Mouse (Mus musculus): Measurements from ENCODE around the gene Ankle2.
A peak's percentile ranks its signal among the peaks of the same experiment; 100 is the strongest.

Ankle2 gene

DNA sequence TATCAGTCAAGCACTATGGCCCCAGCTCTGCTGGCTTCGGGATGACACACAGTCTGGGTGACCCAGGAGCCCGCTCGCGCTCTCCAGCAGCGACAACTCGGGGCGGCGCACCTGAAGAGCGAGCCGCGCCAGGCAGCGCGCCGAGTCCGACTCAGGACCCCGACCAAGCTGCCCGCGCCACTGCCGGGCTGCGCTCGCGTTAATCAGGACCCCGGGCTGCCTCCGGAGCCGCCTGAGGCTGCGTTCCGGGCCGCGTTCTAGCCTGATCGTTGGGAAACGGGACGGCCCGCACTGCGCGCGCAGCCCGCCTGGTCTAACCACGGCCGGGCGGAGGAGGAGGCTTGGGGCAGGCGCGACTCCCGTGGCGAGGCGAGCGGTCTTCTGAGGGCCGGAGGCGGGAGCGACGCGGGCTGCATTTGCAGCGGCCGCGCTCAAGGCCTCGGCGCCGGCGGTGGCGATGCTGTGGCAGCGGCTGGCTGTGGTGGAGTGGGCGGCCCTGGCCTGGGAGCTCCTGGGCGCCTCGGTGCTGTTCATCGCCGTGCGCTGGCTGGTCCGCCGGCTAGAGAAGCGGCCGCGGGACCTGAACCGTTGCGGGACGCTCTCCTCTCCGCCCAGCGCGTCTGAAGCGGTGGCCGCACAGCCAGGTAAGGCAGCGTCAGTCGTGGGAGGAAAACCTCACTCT is at the start of gene Ankle2:
TSS of gene Ankle2 (plus strand) at position 225 of the 682 bp plus-strand sequence.
- peak; percentile 92 for DNase-seq (ENCODE audit: low read depth)

DNA sequence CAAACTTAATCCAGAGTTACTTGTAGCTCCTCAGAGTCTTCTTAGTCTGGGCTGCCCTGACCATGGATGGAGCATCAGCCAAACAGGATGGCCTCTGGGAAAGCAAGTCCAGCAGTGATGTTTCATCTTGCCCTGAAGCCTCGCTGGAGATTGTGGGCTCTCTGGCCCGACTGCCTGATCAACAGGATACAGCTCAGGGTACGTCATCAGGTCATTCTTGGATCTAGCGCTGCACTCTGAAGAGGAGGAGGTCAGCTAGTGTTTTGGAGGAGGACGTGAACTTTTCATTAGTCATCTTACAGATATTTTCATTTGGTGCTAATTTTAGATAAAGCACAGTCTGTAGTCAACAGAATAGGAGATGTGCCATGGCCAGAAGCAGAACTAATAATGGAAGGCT is 49.1 kb upstream of the Ankle2 start:
- DNase-seq (ENCODE audit: low read depth), result no peak

GRCm38 (mm10) chr5:110203164-110203895 is 27.5 kb upstream of the Ankle2 start:
- DNase-seq (ENCODE audit: low read depth), result no peak

DNA sequence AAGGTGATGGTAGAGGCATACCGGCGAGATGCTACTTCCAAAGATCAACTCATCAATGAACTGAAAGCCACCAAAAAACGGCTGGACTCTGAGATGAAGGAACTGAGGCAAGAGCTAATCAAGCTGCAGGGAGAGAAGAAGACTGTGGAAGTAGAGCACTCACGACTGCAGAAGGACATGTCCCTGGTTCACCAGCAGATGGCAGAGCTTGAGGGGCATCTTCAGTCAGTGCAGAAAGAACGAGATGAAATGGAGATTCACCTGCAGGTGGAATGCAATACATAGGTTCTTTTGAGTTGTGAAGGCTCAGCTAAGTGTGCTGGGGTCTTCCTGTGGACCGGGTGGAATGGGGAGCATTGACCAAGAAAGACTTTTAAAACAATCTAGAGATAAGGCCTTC is 26.0 kb upstream of the Ankle2 start:
- DNase-seq (ENCODE audit: low read depth), result no peak

DNA sequence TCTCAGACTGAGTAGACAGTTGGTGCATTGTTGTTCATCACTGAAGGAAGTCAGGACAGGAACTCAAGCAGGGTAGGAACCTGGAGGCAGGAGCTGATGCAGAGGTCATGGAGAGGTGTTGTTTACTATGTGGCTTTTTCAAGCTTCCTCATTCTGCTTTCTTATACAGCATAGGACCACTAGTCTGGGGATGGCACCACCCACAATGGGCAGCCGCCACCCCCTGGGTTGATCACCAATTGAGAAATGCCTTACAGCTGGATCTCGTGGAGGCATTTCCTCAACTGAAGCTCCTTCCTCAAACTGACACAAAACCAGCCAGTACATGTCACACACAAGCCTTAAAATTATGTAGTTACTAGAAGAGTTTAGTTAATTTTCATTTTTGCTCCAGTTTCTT is 19.5 kb upstream of the Ankle2 start:
- DNase-seq (ENCODE audit: low read depth), result no peak

DNA sequence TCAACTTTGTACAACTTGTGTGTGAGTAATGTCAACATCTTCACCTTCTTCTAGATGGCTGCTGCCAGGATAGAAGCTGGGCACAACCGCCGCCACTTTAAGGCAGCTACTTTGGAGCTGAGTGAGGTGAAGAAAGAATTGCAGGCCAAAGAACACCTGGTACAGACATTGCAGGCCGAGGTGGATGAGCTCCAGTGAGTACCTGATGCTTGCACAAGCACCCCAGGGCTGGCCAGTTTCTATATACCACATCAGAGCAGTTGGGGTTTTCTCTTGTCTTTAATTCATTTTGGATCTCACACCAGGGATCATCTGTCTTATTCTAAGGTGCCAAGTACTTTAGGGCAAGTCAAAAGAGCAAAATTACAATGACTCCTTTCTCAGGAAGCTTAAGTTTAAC is 14.0 kb upstream of the Ankle2 start:
- no peak for DNase-seq (ENCODE audit: low read depth)

- no peak for DNase-seq (ENCODE audit: low read depth)
Measured at GRCm38 (mm10) chr5:110220331-110220730, 10.5 kb upstream of the Ankle2 start.

GRCm38 (mm10) chr5:110222757-110223156 is 8.0 kb upstream of the Ankle2 start:
- DNase-seq (ENCODE audit: low read depth), result no peak

- DNase-seq (ENCODE audit: low read depth), result no peak
Measured at GRCm38 (mm10) chr5:110225056-110225455, 5.7 kb upstream of the Ankle2 start.

DNA sequence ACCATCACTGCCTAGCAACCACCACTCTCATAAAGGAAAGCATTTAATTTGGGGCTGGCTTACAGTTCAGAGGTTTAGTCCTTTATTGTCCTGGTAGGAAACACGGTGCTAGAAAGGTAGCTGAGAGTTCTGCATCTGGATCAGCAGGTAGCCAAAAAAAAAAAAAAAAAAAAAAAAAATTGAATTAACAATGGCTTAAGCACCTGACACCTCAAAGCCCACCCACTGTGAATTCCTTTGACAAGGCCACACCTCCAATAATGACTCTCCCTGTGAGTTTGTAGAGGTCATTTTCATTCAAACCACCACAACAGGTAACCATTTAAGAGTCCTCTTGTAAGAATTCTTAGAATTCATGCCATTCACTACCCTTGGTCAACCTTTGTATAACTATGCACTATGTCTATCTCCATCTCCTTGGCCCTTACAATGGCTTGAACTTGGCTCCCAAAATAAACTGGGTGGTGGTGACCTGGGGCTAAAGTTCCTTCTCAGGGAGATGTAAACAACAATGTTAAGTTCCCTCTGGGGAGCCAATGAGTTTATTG is 3.4 kb upstream of the Ankle2 start:
- DNase-seq (ENCODE audit: low read depth), result no peak

GRCm38 (mm10) chr5:110230401-110230779 is 414 bp upstream of the Ankle2 start:
- peak; percentile 37 for DNase-seq (ENCODE audit: low read depth)

DNA sequence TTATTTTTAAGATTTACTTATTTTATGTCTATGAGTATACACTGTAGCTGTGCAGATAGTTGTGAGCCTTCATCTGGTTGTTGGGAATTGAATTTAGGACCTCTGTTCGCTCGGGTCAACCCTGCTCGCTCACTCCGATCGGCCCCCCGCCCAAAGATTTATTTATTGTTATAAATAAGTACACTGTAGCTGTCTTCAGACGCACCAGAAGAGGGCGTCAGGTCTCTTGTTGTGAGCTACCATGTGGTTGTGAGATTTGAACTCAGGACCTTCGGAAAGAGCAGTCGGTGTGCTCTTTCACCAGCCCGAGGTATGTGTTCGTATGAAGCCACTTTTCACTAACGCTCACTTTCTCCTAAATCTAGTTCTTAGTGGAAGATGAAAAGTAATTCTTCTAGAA is 834 bp downstream of the Ankle2 start:
- peak; percentile 27 for DNase-seq (ENCODE audit: low read depth)

DNA sequence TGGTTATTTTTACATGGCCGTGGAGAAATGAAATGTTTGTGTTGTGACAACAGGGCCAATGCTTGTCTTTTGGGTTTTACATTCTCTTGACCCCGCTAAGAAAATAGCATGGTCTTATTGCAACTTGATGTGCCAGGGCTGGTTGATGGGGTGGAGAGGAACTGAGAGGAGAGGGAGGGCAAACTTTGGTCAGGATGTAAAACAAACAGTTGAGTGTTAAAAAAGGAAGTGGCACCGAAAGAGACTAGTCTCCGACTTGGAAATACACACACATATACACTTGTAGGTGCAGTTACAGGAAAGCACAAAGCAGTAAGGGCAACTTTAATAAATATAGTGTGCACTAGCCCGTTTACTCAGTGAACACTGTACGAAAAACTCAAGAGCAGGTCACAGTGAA is 1.5 kb downstream of the Ankle2 start:
- DNase-seq (ENCODE audit: low read depth), result no peak

DNA sequence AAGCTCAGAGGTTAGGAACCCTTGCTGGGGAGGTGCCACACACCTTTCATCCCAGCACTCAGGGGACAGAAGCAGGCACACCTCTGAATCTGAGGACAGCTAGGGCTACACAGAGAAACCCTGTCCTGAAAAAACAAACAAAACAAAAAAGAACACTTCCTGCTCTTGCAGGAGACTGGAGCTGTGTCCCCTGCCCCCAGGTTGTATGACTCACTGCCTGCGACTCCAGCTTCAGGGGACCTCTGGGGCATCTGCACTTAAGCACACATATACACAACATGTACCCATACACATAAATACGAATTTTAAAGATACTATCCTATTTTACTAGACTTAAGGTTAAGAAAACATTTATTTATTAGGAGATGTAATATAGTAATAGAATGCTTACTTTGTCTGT is 13.3 kb downstream of the Ankle2 start:
- DNase-seq (ENCODE audit: low read depth), result no peak

- DNase-seq (ENCODE audit: low read depth), result no peak
Measured at GRCm38 (mm10) chr5:110266941-110267340, 36.1 kb downstream of the Ankle2 start.

DNA sequence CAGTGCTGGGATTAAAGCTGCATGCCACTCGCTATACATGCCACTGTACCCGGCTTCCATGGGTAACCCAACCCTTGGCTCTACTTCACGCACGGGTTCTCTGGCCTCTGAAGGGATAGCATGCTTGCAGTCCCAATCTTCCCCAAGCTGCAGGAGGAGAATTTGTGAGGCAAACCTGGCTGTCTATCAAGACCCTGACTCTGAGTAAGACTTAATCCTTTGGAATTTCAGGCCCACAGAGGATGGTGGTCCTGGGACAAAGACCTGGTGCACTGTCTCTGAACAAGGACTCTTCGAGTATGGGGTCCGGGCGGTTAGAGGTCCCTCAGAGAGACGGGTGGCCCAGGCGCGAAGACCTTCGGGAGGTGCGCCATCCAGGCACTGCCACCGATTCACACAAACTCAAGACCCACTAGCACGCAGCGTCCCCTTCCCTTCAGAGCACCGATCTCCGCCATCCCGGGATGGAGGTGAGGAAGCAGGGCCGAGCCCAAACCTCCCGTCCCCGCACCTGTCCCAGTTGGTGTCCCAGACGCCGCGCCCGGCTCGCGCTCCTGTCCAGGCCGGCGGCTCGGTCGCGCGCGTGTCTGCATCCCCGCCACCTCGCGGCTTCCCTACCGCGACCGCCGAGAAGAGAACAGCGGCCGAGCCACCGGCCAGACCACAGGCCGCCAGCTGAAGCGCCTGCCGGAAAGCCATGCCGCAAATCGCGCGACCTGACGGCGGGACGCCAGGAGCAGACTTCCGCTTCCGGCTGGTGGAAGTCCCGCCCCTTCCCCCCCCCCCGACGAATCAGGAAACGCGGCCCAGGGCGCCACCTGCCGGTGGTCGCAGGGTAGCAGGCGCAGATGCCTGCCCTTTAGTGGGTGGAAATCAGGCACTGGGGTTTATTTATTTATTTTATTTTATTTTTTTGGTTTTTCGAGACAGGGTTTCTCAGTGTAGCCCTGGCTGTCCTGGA is 38.6 kb downstream of the Ankle2 start, which contains the start of gene Pgam5:
TSS of gene Pgam5 (minus strand) at position 773 of the 961 bp plus-strand sequence.
- peak; percentile 78 for DNase-seq (ENCODE audit: low read depth)

DNA sequence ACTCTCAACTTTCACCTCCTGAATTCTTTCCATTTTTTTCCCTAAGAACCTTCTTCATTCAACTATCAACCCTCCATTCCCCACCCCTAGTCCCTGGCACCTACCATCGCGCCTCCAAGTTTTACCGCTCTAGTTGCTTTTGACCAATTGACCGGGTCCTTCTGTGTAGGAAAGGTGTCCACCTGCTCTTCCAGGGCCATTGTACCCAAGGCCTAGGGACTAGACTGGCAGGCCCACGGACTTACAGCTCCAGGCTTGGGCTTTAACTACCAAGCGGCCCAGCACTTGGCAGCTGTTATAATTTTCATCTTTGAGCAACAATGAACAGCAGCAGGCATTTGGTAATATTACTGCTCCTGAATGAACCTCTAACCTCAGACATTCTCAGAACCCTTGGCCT is 39.4 kb downstream of the Ankle2 start:
- no peak for DNase-seq (ENCODE audit: low read depth)

DNA sequence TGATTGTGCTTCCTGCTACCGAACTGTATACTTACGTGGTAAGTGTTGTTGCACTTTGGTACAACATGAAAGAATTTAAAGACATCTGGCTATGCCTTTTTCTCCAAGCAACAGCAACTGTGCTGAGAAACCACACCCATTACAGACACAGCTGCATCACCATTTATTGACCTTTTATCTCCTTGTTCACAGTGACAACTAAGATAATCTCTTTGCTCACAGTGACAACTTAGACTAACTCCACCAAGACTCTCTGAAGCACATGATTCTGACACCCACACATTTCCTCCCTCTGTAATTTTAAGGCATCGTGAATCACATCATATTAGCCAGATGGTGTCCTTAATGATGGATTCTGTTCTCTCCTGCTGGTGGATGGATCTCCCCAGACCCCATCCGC is 43.3 kb downstream of the Ankle2 start:
- DNase-seq (ENCODE audit: low read depth), result peak; percentile 52

GRCm38 (mm10) chr5:110274846-110275245 is 44.0 kb downstream of the Ankle2 start:
- no peak for DNase-seq (ENCODE audit: low read depth)

DNA sequence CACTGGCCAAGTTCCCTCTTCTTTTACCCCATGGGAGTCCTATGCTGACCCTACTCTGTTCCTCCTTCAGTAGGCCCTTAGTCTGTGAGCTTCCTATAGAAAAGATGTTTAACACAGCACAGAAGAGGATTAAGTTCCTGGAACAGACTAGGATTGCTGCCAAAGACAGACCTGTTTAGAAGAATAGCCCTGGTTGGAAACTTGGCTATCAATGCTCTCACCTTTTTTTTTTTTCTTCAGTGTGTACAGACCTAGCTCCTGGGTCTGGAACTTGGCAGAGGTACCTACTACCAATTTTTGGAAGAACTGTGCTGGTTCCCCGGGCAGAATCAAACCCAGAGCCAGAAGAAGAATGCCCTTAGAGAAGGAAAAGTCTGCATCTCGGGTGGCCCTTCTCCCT is 45.6 kb downstream of the Ankle2 start:
- no peak for DNase-seq (ENCODE audit: low read depth)

DNA sequence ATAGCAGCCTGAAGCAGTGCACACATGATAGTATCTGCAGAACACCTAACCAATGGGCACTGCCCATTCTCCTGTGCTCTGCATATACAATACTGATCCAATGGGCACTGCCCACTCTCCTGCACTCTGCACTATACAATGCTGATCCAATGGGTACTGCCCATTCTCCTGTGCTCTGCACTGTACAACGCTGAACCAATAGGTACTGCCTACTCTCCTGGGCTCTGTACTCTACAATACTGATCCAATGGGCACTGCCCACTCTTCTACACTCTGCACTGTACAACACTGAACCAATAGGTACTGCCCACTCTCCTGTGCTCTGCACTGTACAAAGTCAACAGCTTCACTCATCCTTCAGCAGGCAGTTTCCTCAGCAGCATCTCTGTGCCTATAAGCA is 46.1 kb downstream of the Ankle2 start:
- no peak for DNase-seq (ENCODE audit: low read depth)

GRCm38 (mm10) chr5:110281984-110282383 is 51.2 kb downstream of the Ankle2 start:
- DNase-seq (ENCODE audit: low read depth), result no peak
